Mouse (Mus musculus) heart, postnatal 0 days (tissue): ENCODE measurements around the gene Gm12394.
"Not testable (repeated sequence)": the region's sequence is repeated elsewhere in the genome, so short reads cannot be mapped to it uniquely, and the experiment has no call there.

Source experiments
- CTCF ChIP-seq: IDR thresholded peaks from 2 replicates; pipeline ENCODE4 v1.5.1; 2016; ENCODE audit warnings: antibody characterized with exemption, control low read depth, low read depth
- EP300 ChIP-seq: IDR thresholded peaks from 2 replicates; pipeline ENCODE4 v1.6.1; 2016; ENCODE audit warnings: antibody characterized with exemption, low read depth

GRCm38 (mm10) chr4:42773893-42774292, 82.7 kb downstream of the Gm12394 start, which contains the start of gene Ccl21a:
- not testable (repeated sequence) for TF ChIP-seq CTCF, EP300
